Mouse (Mus musculus): Measurements from ENCODE around the gene Maats1. TPM values are rescaled to one million over a fixed set of nuclear protein-coding genes. Genes with fewer than 3 reads are reported as not detected.

Maats1 gene
- total RNA-seq, 2 experiments from 2014 or later, result 1.4 TPM

DNA sequence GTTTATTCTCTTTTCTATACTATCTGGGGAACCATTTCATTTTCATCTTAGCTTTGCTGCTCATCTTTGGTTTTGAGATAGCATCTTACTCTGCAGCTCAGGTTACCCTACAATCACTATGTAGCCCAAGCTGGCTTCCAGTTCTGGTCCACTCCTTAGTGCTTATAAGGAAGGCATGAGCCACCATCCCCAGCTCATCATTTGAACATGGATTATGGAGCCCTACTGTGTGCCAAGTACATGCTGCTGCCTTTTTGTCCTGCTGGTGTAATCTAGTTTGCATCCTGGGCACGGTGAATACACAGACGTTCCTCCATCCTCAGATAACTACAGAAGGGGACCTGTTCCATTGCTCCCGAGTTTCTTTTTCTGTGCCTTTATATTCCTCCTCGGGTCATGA lies 30.9 kb upstream of the Maats1 start:
- intact Hi-C loops (cut with DNase I), result no loop called here
- no peak for DNase-seq (ENCODE audit: low spot score in 2 of 2)

DNA sequence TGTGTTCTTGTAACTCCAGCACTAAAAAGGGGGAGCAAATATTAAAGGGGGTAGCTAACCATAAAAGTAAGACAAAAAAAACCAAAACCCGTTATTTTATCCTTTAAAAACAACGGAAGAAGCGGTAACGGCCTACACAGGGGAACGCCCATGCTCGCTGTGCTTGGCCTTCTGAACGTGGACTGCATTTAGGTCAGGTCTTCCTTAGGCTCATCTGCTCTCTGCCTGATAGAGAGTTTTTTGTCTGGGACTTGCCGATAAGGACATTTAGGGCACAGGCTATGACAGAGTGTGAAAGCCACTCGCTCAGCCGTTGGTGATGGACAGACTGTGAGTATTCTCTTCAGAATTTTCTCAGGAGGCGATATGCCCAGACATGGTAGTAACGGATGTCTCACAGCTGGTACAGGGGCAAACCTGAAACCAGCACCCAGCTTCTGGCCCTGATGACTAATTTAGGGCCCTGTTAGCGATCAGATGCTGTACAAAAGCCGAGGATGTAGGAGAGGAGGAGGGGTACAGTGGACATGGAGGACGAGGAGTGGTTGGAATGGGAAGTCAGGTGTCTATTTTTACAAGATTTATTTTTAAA lies 29.9 kb upstream of the Maats1 start:
- DNase-seq (ENCODE audit: low spot score in 2 of 2), result no peak
- intact Hi-C loops (cut with DNase I), result no loop called here

DNA sequence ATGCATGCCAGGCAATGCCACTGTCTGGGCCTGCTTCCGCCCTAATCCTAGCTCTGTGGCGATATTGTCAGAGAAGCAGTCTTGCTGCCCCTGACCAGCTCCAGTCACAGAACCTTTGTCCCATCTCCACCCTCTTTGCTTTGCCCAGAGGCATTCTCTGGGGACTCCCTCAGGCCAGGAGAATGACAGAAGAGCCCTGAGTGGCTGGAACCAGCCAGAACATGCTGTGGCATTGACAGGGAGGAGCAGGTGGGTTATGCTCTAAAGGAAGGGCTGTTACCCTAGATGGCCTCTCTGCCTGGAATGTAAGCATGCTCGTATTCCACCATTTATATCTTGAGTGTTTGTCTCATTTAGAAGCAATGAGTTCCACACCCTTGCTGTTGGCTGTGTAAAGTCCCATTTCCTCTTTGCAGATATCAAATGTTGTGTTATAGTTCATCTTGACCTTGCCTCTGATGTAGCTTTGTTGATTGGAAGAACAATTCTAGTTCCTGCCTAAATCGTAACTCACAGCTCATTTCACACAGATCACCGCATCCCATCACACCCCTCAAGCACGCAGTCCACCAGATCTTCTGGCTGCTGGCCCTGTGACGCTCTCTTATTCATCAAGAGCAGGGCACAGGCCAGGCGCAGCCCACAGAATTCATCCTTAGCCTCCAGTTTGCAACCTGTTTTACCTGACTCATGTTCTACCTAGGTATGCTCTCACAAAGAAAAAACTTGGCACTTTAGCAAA lies 28.9 kb upstream of the Maats1 start:
- DNase-seq (ENCODE audit: low spot score in 2 of 2), result no peak
- intact Hi-C loops (cut with DNase I), result no loop called here

DNA sequence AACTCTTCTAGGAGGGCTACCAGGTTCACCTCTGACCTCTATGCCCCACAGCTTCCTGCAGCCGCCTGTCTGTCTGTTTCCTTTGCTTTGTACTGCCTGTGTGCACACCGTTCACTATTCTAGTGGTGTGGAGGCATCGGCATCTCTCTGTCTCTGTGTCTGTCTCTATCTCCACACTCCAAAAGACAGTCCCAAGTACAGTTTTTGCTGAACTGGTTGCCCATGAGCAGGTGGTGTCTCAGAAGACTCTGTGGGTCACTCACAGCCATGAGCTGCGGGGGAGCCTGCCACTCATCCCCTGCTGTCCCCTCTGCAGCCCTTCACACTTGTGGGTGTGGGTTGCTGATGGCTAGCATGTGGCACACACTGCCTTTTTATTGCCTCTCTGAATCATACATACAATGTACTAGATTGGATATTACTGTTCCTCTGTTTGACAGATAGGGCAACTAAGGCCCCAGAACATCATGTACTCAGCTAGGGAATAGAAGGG lies 28.1 kb upstream of the Maats1 start:
- DNase-seq (ENCODE audit: low spot score in 2 of 2), result no peak
- intact Hi-C loops (cut with DNase I), result loop anchor here (2.0 kb wide), 1 partner anchor 69 kb away; no protein-coding TSS in a partner anchor

DNA sequence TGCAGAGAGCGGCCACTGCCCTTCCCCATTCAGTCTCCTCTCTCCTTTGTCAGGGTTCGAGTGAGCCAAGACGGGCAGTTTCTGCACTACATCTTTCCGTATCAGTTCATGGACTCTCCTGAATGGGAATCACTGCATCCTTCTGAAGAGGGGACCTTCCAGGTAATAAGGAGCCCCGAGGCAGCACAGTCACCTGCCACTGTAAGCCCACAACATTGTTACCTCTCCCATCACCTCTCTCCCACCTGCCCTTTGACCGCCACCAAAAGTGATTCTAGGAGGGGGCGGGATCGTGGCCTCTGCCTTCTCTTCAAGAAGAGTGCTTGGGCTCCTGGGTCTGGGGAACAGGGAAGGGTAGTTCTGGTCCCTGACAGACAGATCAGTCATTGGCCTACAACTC lies 27.5 kb upstream of the Maats1 start:
- intact Hi-C loops (cut with DNase I), result loop anchor here (2.0 kb wide), 1 partner anchor 69 kb away; no protein-coding TSS in a partner anchor
- no peak for DNase-seq (ENCODE audit: low spot score in 2 of 2)

DNA sequence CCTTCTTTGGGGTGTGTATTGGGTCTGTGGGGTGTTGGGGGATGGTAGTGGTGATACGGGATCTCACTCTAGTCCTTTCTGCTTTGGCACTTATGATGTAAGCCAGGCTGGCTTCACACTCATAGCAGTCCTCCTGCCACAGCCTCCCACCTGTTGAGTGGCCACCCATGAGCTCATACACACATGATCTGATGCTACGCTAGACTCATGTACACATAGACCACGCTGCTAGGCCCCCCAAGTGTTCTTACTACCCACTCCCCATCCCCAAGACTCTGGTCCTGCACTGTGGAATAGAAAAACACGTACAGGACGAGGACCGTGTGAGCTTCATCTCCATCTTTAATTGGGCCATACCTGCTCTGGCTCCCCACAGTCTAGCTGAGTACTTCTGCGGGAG lies 27.1 kb upstream of the Maats1 start:
- no peak for DNase-seq (ENCODE audit: low spot score in 2 of 2)
- intact Hi-C loops (cut with DNase I), result loop anchor here (2.0 kb wide), 1 partner anchor 70 kb away; no protein-coding TSS in a partner anchor

DNA sequence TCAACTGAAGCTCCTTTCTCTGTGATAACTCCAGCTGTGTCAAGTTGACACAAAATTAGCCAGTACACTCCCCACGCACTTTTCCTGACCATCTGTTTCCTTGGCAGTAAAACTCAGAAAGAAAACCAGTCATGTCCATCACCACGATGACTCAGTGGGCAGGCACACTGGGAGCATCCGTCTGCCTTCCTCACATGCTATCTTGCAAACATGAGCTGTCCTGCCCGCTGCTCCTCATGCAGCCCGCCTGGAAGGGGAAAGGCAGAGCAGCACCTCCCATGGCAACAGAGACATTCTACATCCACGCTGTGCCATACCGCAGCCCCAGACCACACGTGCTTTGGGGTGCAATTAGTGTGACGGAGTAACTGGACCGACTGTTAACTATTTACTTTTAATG lies 26.4 kb upstream of the Maats1 start:
- peak; percentile 83 to 97 for DNase-seq (ENCODE audit: low spot score in 2 of 2)
- intact Hi-C loops (cut with DNase I), result loop anchor here (2.0 kb wide), 1 partner anchor 70 kb away; no protein-coding TSS in a partner anchor

DNA sequence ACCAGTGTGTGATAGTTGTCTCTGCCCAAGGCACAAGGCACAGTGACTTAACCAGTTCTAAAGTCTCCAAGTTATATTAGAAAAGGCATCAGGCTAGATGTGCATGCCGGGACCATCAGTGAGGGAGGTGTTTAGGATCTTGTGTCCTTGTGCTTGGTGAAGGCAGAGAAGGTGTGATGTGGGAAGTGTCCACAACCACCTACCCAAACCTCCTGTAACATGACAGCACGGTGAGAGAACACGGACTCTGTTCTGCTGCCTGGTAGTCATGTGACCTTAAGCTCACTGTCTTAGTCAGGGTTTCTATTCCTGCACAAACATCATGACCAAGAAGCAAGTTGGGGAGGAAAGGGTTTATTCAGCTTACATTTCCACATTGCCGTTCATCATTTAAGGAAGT lies 24.3 kb upstream of the Maats1 start:
- intact Hi-C loops (cut with DNase I), result loop anchor here (2.0 kb wide), 1 partner anchor 87 kb away; the partner anchor contains the start of gene Adprh
- DNase-seq (ENCODE audit: low spot score in 2 of 2), result peak in 1 of 2 experiments; percentile 61

DNA sequence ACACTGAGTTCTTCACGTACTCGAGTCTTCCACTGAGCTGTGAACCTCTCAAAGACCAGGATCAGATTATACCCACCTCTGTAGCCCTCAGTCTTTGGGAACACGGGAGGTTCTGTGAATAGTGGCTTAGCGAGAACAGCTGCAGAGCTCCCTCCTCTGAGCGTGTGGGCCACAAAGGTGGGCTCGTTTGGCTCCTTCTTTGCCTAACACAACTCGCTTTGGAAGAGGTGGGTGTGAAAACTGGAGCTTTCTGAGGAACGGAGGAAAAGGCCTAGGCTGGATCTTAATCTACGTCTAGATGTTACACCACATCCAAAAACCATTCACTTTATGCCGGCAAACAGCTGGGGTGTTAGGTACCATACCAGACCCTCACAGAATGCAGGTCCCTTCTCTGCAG lies 23.4 kb upstream of the Maats1 start:
- peak in 1 of 2 experiments; percentile 66 for DNase-seq (ENCODE audit: low spot score in 2 of 2)
- intact Hi-C loops (cut with DNase I), result no loop called here

DNA sequence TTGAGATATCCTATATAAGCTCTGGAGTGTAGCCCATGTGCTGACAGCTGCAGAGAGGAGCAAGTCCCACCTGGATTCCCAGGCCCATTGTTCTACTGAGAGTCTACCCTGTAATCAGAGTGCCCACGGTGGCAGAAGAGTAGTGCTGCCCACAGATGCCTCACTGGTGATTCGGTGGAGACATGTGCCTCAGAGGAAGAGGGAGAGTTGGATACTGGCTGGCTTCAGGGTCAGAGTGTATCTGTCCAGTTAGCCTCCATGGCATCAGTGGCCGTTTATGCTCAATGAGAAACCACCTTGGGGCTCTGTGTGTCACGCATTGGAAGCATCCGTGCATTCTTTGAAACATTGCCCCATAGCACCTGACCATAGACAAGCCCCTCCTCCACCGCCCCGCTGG lies 21.7 kb upstream of the Maats1 start:
- intact Hi-C loops (cut with DNase I), result no loop called here

DNA sequence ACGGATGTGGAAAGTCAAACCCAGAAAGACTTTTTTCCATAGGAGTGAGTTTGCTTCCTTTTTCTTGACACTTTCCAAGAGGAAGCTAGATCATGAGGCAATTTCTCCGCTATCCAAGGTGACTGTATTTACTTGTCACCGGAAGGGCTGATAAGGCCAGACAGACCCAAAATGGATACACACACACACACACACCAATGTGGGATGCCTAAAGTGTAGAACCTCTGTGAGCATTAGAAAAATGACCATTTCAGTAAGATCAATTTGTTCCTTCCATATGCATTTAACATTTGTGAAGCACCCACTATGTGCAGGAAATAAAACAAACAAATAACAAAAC lies 21.3 kb upstream of the Maats1 start:
- intact Hi-C loops (cut with DNase I), result no loop called here
- no peak for DNase-seq (ENCODE audit: low spot score in 2 of 2)

More for the DNA sequence above, 21.7 kb upstream of the Maats1 start:
- DNase-seq (ENCODE audit: low spot score in 2 of 2), result no peak

DNA sequence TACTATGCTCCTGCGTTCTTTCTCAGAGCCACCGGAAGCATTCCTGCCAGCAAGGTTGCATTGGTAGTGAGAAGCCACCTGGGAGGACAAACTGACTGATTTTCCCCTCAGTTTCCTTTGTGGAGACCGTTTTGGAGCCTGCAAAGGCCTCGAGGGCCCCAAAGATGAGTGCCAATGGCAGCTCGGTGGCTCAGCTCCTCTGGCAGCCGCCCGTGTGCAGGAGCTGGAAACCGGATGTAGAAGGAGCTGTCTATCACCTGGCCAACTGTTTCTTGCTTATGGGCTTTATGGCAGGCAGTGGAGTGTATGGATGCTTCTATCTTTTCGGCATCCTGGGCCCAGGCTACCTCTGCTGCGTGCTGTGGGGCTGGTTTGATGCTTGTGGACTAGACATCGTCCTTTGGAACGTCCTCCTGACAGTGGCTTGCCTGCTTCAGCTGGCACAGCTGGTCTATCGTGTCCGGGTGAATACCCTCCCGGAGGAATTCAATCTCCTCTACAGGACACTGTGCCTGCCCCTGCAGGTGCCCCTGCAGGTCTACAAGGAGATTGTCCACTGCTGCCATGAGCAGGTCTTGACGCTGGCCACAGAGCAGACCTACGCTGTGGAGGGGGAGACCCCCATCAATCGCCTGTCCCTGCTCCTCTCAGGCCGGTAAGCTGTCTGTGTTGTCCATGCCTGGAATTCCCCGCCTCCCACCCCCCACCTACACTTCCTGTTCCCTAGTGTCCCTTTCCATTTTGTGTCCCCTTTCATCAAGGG lies 20.7 kb upstream of the Maats1 start:
- no peak for DNase-seq (ENCODE audit: low spot score in 2 of 2)
- intact Hi-C loops (cut with DNase I), result no loop called here

DNA sequence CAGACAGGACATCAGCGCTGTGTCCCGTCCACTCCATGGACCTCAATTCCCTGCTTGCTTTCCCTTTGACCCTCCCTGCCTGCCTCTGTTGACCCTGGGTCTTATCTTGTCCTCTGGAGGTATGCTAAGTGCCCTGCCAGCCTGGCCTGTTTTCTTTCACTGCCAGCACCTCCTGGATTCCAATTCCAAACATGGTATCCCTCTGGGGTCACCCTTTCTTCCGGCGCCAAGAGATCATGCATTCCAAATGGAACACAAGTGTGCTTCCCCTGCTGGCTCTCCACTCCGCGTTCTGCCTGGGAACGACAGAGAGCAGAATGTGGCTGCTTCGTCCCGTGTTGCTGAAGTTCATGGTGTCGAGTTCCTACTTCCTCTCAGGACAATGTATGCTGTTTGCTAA lies 20.0 kb upstream of the Maats1 start, which contains the start of gene Popdc2:
Gene Popdc2, plus strand, starts transcription at position 277 of the 400 bp plus-strand sequence.
- intact Hi-C loops (cut with DNase I), result no loop called here

DNA sequence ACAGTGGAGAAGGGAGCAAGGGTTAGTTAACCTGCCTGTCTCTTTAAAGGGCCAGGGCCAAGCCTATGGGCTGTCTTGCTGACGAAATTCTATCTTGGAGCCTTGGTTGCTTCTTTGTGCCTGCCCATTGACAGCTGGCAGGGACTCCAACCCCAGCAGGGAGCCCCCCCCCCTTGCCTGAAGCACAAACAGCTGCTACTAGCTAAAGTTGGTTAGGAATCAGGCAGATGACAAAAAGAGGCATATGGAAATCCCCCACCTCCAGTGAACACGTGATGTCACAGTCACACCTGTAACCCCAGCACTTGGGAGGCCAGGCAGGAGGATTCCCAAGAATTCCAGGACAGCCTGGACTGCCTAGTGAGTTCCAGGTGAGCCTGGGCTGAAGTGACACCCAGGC lies 18.4 kb upstream of the Maats1 start:
- intact Hi-C loops (cut with DNase I), result no loop called here
- no peak for DNase-seq (ENCODE audit: low spot score in 2 of 2)

More for the DNA sequence above, 20.0 kb upstream of the Maats1 start, which contains the start of gene Popdc2:
- no peak for DNase-seq (ENCODE audit: low spot score in 2 of 2)

DNA sequence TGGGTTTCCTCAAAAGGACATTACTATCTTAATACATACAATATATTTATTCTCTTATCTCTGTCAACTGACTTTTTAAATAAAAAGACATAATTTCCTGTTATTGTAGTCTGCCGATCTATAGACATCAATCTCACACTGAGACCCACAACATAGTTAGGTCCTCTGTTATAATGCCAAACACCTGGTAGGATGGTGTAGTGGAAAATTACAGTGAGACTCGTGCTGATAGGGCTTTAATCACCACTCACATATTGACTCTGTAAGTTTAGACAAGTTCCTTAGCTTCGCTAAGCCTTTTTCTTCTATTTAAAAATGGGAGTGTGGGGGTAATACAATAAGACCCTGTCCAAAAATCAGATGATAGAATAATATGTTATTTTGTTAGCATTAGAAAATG lies 17.9 kb upstream of the Maats1 start:
- intact Hi-C loops (cut with DNase I), result no loop called here

DNA sequence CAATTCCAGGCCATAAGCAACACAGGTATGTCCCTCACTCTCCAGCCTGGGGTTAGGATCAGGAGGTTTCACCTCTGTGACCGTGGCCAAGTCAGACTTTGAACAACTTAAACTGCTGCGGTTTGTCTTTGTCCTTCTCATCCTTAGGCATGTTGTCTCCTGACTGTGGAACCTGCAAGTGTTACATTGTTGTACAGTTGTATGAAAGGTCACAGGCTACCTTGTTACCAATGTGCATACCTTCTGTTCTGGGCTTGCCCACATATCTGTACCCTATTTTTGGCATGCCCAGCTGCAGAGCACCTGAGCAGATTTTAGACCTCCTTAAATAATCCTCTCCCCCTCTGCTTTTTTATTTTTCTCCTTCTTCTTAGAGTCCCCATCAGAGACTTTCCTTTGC lies 17.3 kb upstream of the Maats1 start:
- DNase-seq (ENCODE audit: low spot score in 2 of 2), result no peak
- intact Hi-C loops (cut with DNase I), result no loop called here

More for the DNA sequence above, 17.9 kb upstream of the Maats1 start:
- no peak for DNase-seq (ENCODE audit: low spot score in 2 of 2)

DNA sequence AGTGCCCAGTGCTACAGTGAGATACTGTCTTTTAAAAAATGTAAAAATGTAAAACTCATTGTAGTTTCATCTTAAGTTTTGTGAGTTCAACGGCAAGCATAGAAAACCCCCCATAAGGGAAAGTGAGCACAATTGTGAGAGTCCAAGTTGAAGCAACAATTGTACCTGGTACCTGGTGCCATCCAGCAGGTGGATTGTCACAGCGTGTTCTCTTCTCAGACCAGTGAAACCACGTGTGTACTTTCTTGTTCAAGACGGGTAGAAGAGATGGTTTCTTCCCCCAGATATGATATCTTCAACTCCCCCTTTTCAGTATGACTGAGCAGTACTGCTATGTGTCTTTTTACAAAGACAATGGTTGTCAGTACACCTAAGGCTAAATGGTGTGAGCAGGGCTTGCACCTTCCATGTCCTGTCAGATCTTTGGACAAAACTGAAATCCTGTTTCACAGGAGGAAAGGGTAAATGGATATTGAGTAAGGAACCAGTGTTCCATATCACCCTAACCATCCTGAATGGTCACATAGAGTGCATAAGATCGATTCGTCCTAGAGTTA lies 16.4 kb upstream of the Maats1 start:
- intact Hi-C loops (cut with DNase I), result no loop called here
- no peak for DNase-seq (ENCODE audit: low spot score in 2 of 2)

DNA sequence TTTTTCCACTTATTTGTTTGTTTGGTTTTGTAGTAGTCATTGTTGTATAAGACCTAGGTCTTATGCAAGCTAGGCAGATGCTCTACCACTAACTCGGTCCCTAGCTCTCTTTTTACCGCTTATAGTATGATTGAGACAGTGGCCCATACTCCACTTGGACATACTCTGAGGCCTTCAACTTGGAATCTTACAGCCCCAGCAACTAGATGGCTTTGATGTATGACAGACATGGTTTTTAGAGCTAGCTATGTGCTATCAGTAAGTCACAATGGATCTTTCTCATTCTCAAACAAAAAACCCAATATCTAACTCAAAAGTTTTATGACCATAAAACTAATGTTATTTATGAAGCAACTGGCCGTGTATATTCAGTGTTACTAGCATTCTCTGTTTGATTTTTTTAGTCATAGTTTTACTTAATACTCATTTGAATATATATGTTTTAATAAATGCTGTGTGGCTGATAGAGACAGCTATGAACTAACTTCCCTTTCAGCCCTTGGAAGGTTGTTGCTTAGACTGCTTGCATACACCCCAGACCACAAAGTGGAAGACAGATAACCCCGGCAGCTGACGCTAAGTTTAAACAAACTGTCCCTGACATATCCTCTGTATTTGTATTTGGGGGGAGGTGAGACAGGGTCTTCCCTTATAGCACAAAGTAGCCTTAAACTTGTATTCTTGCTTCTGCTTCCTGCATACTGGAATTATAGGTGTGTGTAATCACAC lies 12.4 kb upstream of the Maats1 start:
- no peak for DNase-seq (ENCODE audit: low spot score in 2 of 2)
- intact Hi-C loops (cut with DNase I), result no loop called here

DNA sequence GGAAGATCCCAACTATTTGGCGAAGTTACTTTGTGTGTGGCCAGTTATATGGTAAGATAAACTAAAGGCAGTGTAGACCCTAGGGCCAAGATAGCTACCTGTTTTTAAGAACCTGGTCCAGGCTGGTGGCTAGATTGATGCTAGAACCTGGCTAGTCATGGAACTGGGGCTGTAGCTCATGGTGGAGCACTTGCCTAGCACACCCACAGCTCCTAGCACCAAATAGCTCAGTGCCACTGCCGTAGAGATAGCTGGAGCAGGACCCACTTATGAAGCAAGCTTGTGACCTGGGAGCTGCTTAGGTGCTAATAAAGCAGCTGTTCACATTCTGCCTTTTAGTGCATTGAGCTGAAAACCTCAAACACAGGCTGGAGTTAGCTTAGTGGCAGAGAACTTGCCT lies 11.7 kb upstream of the Maats1 start:
- intact Hi-C loops (cut with DNase I), result no loop called here

More for the DNA sequence above, 11.7 kb upstream of the Maats1 start:
- DNase-seq (ENCODE audit: low spot score in 2 of 2), result no peak
